Mouse (Mus musculus) thymus, adult 2 months (tissue): ENCODE measurements around the gene Rin2. TPM values are rescaled to one million over a fixed set of nuclear protein-coding genes. Genes with fewer than 3 reads are reported as not detected.

Source experiments
- DNase-seq: peaks from one replicate; pipeline ENCODE4 v3.0.0; 2021
- H3K27ac ChIP-seq: fragments of 200-500 bp; 2 replicates; pipeline ENCODE4 v1.5.1; 2012; ENCODE audit warnings: low read length, control low read depth; ENCODE audit not compliant: control insufficient read depth, insufficient read depth
- H3K27me3 ChIP-seq: fragments of 200-500 bp; 2 replicates; pipeline ENCODE4 v1.6.1; 2012; ENCODE audit warnings: mild to moderate bottlenecking, low read length, moderate library complexity, mixed read lengths; ENCODE audit not compliant: control insufficient read depth, insufficient read depth
- H3K36me3 ChIP-seq: fragments of 200-500 bp; 2 replicates; pipeline ENCODE4 v1.6.1; 2012; ENCODE audit warnings: mild to moderate bottlenecking, low read length, moderate library complexity; ENCODE audit not compliant: control insufficient read depth, insufficient read depth
- H3K4me1 ChIP-seq: fragments of 200-500 bp; replicated peaks from 2 replicates; pipeline ENCODE4 v1.6.1; 2012; ENCODE audit warnings: low read length; ENCODE audit not compliant: control insufficient read depth, insufficient read depth
- H3K4me3 ChIP-seq: fragments of 200-500 bp; 2 replicates; pipeline ENCODE4 v1.5.1; 2012; ENCODE audit warnings: mild to moderate bottlenecking, low read length, control low read depth, moderate library complexity; ENCODE audit not compliant: control insufficient read depth, insufficient read depth
- CTCF ChIP-seq: fragments of 200-500 bp; IDR thresholded peaks from 2 replicates; pipeline ENCODE4 v1.5.1; 2012; ENCODE audit warnings: mild to moderate bottlenecking, control low read depth, low read length, moderate library complexity, borderline replicate concordance; ENCODE audit not compliant: control insufficient read depth, poor library complexity, insufficient read depth; ENCODE audit errors: extremely low read depth
- POLR2A ChIP-seq: fragments of 200-500 bp; IDR thresholded peaks from 2 replicates; pipeline ENCODE4 v1.6.1; 2012; ENCODE audit warnings: mild to moderate bottlenecking, low read length, control low read depth, moderate library complexity; ENCODE audit not compliant: control insufficient read depth, poor library complexity, insufficient read depth; ENCODE audit errors: extremely low read depth
- WGBS: fragments of 180-500 bp; shearing (Covaris S2); methylation state at CpG from one replicate; pipeline ENCODE4 v1.1.7; 2018; 5-methylcytosine and 5-hydroxymethylcytosine counted together
- polyA plus RNA-seq: library from polyadenylated mRNA; depleted of rRNA; stranded (reverse); fragments of >200 nt; gene quantifications from 2 replicates; pipeline ENCODE4 v1.2.3, GENCODE M21; 2012; rRNA removed

Gene Rin2
- polyA plus RNA-seq, 1 experiment, result 5.4 TPM

DNA sequence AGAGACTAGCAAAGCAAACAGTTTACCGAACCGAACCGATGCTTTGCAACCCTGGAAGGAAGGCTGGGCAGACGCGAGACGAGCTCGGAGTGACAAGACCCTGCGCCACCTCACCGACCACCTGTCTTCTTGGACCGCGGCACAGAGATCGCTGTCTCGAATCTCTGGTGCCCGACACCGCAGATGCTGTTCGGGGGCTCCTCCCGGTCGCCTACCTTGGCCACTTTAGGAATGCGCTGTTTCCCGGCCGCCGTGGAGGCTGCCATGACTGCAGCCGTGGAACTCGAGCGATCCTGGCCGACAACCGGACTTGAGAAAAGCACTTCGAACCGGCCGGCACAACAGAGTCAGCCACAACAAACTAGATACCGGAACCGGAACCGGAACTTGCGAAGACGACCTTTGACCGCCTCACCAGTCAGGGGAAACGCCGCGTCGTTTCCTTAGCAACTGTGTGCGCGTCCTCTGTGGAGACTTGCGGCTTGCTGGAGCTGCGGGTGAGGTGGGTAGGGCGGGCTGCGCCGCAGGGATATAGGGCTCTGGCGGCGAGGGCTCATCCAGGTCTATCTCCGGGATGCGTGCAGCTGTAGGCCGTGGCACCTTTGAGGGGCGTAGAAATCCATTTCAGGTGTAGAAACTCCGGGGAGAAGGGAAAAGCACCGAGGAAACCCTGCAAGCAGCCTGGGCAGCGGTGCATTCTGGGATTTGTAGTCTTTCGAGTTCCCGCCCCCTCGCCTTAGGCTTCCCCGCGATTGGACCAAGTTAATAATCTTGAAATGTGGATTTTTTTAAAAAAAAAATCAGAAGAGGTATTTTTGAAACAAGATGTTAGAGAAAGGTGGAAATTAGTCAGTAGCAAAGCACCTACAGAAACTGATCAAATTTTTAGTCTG is 259.6 kb downstream of the Rin2 start, which contains the start of the genes Cfap61 and Crnkl1:
TSS of gene Cfap61 (plus strand) at position 446 of the 893 bp plus-strand sequence.
TSS of gene Crnkl1 (minus strand) at position 676 of the 893 bp plus-strand sequence.
- no peak within 1 kb of the TSS for H3K27ac ChIP-seq
- H3K36me3 ChIP-seq, result peaks cover 29% of the 10 kb centered on the region
- 0 out of 2 replicates have a peak, but pooled peaks cover 2% of the 10 kb centered on the region for H3K27me3 ChIP-seq
- H3K4me1 ChIP-seq, result peaks cover 3% of the 10 kb centered on the region
- TF ChIP-seq POLR2A, result peak; percentile 51; the same call in 1 of the 2 replicates
- peak; percentile 36; the same call in 1 of the 2 replicates for TF ChIP-seq CTCF
- peak within 1 kb of the TSS; percentile 91 for H3K4me3 ChIP-seq
- peak; percentile 91 for DNase-seq
- under 1% methylated on average over 61 of the region's 61 CpGs for WGBS

DNA sequence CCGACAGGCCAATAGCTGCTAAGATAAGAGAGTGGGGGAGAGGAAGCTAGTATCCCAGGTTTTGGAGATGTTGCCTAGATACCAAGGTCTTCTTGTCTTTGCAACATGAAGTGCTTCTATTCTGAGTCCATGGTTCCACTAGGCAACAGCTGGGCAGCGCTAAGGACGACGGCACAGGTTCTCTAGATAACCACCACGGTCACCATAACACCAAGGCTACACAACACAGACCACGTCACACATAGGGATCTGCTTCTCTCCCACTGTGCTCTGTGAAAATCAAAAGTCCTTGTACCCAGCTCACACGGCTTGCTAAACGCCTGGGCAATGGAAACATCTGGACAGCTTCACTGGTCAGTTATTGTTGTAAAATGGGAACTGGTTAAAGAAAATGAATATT is 262.0 kb downstream of the Rin2 start:
- no peak for TF ChIP-seq POLR2A
- TF ChIP-seq CTCF, result no peak
- Histone ChIP-seq H3K4me3 (no peak overlapping the region), H3K27me3 (0 out of 2 replicates have a peak, but pooled peaks cover 2% of the 10 kb centered on the region), H3K4me1 (peaks cover 3% of the 10 kb centered on the region), H3K27ac (no peak overlapping the region), H3K36me3 (peaks cover 7% of the 10 kb centered on the region; the same call in 1 of the 2 replicates)
- 82% methylated on average over 8 of the region's 8 CpGs for WGBS
- no peak for DNase-seq

Other genes starting within 250 kb of the Rin2 start
- 28.5 and 30.1 TPM in 2 replicates for gene Naa20, start 226.9 kb downstream of the Rin2 start, polyA plus RNA-seq